Mouse (Mus musculus): ENCODE results near the gene Elp1. TPM values are rescaled to one million over a fixed set of nuclear protein-coding genes. Genes with fewer than 3 reads are reported as not detected.

Gene Elp1
- polyA plus RNA-seq, 1 experiment from 2014 or later: 66.1 TPM

Other genes with a start within 250 kb of the Elp1 start
- not detected in 2 replicates for gene Gm26657, start 62.3 kb downstream of the Elp1 start, polyA plus RNA-seq (2015; fragmentation: Nextera tagmentation; extraction: Ambion mirVana)
- gene Actl7b, start 60.9 kb downstream of the Elp1 start, polyA plus RNA-seq (2015; fragmentation: Nextera tagmentation; extraction: Ambion mirVana): not detected in 2 replicates
- 0.11 TPM in 1 of 2 replicates, not detected in the other for gene Actl7a, start 58.9 kb downstream of the Elp1 start, polyA plus RNA-seq (2015; fragmentation: Nextera tagmentation; extraction: Ambion mirVana)
- 16.8 and 19.0 TPM in 2 replicates for gene Fam206a, start within 50 bp of the Elp1 start, polyA plus RNA-seq (2015; fragmentation: Nextera tagmentation; extraction: Ambion mirVana)
- 17.1 and 18.6 TPM in 2 replicates for gene Ctnnal1, start 62.9 kb upstream of the Elp1 start, polyA plus RNA-seq (2015; fragmentation: Nextera tagmentation; extraction: Ambion mirVana)
- gene Tmem245, start 145.1 kb upstream of the Elp1 start, polyA plus RNA-seq (2015; fragmentation: Nextera tagmentation; extraction: Ambion mirVana): 7.0 and 7.2 TPM in 2 replicates
- gene Frrs1l, start 188.1 kb upstream of the Elp1 start, polyA plus RNA-seq (2015; fragmentation: Nextera tagmentation; extraction: Ambion mirVana): 10.9 and 12.0 TPM in 2 replicates

Measured in midbrain, embryonic 13.5 days (tissue).